Mouse (Mus musculus) CD4-positive, CD25-positive, alpha-beta regulatory T cell, adult 2 months (primary cell): ENCODE data around the gene H60b.
"Not testable (repeated sequence)": the region's sequence is repeated elsewhere in the genome, so short reads cannot be mapped to it uniquely, and the experiment has no call there.

Experiments
- DNase-seq: peaks from one replicate; pipeline ENCODE4 v3.0.0-alpha.2; 2012; ENCODE audit warnings: low read depth, low spot score

The H60b gene

DNA sequence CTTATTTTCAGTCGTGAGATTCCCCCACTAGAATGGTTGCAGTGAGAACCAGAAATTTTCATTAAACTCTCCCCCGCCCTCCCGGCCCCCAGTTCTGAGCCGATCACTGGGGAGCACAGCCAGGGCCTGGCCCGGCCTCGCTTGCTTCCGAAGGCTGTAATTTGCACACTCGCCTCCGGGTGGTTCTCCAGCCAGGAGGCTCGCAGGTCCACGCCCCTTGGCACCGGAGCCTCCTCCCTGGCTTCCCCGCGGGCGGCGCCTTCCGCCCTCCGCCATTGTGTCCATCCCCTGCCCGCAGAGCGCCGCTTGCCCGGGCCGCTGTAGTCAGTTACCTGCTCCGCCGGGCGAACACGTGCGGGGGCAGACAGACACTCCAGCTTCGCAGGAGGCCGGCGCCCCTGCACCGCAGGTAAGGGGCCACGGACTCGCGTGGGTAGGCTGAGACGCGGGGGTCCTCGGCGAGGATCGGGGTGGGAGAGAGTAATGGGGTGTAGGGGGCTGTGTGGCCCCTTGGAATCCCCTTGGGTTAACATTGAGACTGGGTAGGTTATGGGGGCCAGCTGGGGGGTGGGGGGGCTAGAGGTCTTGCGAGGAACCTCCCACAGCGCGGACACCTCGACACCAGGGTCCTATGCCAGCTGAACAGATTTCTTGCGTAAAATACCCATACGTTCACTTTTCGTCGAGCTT is at the start of gene H60b, which contains the start of gene Raet1e:
Gene H60b, plus strand, starts transcription at position 277 of the 690 bp plus-strand sequence.
Gene Raet1e, plus strand, starts transcription at position 260 of the 690 bp plus-strand sequence.
- peak; percentile 57 for DNase-seq

DNA sequence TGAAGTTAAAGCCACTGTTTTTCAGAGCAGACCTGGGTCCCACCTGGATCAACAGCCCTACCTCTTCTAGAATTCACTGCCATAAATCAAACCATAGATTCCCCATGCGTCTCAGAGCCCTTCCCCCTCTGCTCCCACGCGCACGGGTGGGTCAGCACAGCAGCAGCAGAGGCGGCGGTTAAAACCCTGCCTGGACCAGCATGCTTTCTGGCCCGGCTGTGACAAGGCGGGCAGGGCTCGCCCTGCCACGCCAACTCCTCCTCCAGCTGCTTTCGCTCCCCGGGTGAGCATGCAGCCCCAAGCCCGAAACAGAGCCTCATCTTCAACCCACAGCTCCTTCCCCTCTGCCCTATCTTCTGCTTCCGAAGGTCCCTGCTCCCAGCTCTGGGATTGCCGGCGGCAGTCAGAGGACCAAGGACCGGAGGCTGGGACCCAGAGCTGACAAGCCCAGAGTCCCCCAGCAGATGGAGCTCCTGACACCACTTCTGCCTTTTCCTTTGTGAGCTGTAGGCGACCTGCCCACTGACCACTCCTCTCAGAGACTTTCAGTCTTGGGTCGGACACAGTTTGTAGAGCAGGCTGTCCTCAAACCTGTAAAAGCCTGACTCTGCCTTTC is 17.6 kb upstream of the H60b start:
- peak; percentile 59 for DNase-seq

DNA sequence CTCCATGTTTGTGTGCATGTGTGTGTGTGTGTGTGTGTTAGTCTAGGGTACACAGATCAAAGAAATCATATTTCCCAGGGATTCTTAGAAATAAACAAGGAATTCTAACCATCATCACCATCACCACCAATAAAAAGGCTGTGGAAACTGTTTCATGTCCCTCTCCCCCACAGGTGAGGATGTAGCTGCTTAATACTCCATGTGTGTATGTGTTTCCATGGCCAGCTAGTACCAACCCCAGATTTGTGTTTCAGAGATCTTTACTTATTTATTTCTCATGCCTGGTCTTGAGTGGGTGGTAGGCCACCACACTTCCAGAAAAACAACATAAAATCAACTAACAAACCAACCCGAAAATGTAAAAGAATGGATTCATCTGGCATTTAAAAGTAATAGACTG is 16.2 kb upstream of the H60b start:
- peak; percentile 67 for DNase-seq

DNA sequence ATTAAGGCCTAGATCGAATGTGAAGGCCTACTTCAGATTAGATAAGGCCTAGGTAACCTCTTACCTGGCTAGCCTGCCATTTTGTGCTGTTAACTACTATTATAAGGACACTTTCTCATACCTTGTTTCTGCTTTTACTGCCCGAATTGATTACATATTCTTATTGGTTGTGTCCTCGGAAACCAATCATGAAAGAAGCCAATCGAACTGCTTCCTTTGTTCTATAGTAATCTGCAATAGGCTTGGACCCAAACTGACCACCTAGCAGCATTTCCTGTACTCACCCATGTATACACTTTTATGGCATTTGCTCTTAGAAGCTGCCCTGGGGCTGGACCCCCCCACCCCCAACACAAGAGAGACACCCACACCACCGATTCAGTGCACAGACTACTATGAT is 15.5 kb upstream of the H60b start:
- DNase-seq, result no peak

DNA sequence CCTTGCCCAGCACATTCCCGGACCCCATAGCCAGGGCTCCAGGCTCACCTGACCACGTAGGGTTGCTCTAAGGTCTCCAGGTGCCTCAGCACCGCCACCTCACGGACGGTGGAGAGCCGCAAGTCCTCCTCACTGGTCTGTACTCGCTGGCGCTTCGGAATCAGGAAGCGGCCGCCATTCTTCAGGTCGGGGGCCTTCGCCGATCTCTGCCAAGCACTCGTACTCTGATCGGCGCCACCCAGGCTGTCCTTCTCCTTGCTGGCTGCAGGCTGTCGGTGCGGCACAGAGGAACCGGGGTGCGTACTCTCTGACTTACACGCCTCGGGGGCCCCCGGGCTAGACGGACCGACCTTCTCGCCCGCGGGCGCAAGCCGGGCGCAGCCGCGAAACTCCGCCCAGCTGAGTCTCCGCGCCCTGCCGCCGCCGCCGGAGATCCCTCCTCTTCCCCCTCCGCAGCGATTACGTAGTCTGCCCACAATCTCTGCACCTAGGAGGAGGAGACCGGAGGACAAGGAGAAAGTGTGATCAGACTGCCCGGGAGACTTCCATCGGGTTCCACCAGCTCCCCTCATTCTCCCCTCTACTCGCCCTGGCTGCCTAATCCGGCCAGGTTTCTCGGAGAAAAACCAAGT is 9.8 kb upstream of the H60b start:
- DNase-seq, result peak; percentile 88

DNA sequence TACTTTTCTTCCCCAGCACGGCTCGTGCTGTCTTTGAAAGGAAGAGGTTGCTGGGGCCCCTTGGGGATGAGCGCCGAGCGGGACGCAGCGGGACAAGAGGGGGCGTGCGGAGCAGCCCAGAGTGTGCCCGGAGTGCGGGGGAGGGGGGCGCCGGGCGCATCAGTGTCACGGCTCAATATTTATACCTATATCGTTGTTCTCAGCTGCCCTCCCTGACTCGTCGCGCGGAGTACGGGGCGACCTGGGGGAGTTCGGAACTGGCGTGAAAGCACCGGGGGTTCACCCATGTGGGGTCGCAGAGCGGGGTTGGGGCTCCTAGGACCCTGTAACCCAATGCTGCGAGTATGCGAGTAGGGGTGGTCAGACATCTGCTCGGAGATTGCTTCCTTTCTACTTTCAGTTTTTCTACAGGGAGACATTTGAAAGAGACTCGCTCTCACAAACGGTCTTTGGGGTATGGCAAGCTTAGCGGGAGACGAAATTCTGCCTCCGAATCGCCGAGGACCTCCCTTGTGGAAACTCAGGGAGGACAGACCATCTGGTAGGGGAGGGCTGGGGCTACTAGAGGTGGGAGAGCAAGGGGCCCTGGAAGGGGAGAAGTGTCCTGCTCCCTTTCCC is 9.2 kb upstream of the H60b start, which contains the start of gene E030030I06Rik:
Gene E030030I06Rik, minus strand, starts transcription at position 198 of the 618 bp plus-strand sequence.
- DNase-seq, result peak; percentile 54

DNA sequence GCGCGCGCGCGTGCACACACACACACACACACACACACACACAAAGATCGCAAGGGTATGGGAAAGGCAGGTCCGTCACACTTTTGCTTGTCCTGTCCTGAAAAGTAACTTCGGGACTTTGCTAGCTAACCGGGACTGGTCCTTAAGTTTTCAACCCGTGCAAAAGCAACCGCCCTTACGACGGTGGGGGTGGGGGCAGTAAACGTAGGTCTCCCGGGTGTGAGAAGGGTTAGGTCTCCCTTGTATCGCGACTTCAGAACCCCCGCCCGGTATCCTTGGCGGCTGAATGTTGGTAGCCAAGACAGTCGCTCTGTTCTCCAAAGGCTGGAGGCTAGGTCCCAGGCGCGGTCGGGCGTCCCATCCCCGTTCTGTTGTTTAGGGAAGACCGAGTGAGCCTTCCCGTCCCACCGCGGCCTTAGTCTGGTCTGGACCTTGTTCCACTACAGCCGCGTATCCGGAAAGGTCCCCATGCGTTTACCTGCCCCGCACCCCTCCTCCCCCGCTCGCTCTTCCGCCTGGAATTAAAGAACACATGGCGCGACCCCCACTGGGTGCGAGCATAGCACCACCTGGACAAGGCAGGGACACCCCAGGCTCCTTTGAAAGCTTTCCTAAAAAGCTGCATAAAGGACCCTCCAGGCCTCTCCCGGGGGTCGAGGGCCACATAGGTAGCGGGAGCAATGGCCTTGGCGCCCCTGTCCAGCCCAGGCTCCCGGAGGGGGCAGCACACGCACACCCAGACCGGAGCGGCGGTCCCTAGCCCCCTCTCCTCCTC is 8.5 kb upstream of the H60b start:
- peak; percentile 29 for DNase-seq

DNA sequence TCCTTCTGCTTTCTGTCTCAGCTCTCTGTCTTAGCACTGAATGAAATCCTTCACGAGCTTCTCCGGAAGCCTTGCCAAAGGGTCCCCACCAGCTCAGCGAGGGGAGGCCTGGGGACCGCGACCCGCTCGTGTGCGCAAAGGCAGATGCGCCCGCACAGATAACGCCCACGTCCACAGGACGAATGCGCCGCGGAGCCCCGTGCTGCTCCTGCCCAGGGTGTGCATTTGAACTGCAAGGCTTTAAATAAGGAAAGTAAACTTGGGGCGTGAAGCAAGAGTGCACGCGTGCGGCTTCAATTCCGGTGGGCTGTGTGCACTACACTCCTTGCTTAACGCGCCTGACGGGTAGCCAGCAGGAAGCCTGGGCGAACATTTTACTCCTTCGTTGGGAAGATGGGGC is 7.8 kb upstream of the H60b start:
- DNase-seq, result peak; percentile 58

DNA sequence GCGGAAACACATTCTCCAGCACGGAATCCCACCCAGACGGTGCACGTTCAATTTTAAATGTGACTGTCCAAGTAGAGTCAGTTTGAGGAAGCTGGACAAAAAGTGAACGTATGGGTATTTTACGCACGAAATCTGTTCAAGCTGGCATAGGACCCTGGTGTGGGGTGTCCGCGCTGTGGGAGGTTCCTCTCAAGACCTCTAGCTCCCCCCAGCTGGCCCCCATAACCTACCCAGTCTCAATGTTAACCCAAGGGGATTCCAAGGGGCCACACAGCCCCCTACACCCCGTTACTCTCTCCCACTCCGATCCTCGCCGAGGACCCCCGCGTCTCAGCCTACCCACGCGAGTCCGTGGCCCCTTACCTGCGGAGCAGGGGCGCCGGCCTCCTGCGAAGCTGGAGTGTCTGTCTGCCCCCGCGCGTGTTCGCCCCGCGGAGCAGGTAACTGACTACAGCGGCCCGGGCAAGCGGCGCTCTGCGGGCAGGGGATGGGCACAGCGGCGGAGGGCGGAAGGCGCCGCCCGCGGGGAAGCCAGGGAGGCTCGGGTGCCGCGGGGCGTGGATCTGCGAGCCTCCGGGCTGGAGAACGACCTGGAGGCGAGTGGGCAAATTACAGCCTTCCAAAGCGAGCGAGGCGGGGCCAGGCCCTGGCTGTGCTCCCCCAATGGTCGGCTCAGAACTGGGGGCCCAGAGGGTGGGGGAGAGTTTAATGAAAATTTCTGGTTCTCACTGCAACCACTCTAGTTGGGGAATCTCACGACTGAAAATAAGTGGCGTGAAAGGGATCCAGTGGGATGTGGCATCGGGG is 7.1 kb upstream of the H60b start:
- peak; percentile 55 for DNase-seq

DNA sequence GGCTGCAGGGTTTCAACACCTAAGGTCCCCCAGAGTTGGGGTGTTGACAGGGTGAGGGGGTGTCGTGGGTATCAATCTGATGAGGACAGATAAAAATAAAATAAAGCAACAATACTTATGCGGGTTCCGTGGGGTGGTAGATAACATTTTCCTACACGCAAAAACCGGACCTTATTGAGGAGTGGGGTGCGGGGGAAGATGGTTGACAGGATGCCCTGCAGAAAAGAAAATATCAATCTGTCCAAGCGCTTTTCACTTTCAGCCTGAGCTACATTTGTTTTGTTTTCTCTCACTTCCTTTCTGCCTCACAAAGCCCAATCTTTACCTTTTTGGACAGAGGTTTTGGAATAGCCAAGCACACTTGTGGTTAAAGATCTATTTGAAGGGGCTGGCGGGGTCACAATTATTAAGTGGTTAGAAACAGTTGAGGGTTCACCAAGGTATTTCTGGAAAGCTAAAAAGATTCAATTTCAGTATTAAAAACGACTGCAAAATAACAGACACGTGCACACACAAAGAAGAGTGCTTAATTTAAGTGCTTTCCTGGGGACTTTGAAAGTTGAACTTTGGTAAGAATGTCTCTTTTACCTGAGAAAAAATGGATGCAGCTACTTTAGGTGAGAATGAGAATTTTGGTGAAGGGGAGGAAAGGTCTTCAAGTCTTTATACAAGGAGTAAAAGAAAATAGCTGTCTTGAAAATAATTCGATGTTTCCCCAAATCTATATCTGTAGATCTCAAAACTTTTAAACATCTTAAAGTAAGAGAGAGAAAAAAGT is 6.3 kb upstream of the H60b start:
- not testable (repeated sequence) for DNase-seq

DNA sequence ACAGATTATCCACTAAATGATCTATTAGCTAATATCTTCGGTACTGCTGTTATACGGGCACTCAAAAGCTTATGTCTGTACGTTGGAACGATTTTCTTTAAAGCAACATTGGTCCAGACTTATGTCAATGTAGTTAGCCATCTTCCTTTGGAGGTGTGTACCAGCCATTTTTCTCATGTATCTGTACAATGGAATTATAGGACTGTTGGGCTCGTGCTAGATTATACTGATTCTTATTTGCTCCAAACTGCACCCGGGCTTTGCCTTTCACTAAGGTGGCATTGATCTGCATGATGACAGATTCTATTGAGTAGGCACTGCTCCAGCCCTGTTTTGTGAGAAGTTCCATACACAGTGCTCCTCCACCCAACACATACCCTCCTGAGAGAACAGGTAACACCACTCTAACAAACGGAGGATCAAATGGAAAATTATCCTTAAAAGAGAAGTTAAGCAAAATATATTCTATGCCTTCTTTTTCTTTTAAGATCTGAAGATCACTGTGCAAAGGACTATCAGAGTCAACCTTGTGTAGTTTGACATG is 5.2 kb upstream of the H60b start:
- not testable (repeated sequence) for DNase-seq

DNA sequence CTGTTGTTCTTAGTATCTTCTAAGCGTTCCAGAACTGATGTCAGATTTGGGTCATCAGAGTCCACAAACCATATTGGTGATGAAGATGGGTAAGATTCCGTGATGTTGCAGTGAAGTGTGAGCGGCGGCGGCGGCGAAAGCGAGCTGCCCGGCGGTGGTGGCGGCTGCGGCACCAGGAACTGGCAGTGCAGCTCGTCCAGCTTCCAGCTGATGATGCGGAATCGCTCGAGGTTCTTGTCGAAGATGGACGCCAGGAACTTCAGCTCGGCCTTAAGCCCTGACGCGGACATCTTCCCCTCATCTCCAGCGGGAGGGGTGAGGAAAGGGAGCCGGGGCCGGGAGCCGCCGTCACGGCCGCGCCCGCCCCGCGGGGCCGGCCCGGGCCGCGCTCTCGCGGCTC is 4.3 kb upstream of the H60b start:
- DNase-seq, result peak; percentile 32

DNA sequence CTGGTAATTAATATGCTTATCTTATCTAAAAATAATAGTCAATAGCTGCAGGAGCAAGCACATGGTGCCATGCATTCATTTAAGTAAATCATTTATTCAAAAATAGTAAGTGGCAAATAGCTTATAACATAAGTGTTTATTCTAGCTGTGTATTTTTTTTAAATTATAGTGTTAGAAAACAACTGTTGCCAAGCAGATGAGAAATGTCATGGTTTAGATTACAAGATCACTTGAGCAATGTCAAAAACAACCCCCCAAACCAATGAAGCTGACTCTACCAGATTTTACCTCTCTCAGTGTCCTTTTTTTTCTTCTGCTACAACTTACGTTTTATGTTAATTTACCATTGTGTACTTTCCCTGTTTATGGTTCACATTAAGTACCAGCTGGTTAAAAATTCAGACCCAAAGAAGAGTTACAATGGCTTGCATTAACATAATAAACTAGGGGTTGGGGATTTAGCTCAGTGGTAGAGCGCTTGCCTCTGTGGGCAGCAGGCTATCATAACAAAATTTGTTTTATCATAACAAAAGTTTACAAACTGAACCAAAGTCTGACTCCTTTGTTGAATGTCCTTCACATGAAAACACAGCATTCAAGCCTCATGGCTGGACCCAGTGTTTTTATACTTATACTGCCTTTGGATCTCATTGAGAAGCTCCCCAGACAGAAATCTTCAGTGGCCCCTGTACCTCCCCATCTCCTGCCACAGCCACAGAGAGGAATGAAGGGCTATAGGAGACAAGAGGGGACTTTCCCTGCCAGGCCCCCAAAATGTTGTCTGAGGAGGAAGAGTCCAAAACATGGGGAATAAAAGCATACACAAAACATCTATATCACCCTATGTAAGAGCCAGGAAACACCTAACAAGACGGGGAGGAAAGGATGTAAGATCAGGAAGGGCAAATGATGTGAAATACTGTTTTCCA is 3.3 kb upstream of the H60b start:
- DNase-seq, result no peak

DNA sequence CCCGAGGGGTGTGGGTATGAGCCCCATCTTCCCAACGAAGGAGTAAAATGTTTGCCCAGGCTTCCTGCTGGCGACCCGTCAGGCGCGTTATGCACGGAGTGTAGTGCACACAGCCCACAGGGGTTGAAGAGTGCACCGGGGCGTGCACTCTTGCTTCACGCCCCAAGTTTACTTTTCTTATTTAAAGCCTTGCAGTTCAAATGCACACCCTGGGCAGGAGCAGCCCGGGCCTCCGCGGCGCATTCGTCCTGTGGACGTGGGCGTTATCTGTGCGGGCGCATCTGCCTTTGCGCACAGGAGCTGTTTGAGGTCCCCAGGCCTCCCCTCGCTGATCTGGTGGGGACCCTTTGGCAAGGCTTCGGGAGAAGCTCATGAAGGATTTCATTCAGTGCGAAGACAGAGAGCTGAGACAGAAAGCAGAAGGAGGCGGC is 760 bp downstream of the H60b start:
- DNase-seq, result peak; percentile 24

DNA sequence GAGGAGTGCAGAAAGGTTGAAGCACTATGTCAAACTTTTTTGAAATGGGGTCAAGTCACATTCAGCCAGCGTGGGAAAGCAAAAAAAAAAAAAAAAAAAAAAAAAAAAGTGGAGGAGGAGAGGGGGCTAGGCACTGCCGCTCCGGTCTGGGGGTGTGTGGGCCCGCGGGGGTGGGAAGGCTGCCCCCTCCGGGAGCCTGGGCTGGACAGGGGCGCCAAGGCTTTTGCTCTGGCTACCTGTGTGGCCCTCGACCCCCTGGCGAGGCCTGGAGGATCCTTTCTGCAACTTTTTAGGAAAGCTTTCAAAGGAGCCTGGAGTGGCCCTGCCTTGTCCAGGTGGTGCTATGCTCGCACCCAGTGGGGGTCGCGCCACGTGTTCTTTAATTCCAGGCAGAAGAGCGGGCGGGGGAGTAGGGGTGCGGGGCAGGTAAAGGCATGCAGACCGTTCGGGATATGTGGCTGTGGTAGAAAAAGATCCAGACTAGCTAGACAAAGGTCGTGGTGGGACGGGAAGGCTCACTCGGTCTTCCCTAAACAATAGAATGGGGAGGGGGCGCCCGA is 1.3 kb downstream of the H60b start:
- no peak for DNase-seq

DNA sequence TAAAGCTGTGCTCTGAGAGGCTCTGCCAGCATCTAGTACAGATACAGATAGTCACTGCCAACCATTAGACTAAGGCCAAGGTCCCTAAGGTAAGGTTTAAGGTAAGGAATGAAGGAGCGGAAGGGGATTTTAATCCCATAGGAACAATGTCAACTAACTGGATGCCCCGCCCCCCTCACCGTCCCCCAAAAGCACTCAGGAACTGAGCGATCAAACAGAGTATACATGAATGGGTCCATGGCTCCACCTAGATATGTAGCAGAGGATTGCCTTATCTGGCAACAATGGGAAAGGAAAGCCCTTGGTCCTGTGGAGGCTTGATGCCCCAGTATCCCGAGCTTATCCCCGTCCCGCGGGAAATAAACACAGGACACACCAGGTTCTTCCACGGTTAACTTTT is 4.9 kb downstream of the H60b start:
- not testable (repeated sequence) for DNase-seq

DNA sequence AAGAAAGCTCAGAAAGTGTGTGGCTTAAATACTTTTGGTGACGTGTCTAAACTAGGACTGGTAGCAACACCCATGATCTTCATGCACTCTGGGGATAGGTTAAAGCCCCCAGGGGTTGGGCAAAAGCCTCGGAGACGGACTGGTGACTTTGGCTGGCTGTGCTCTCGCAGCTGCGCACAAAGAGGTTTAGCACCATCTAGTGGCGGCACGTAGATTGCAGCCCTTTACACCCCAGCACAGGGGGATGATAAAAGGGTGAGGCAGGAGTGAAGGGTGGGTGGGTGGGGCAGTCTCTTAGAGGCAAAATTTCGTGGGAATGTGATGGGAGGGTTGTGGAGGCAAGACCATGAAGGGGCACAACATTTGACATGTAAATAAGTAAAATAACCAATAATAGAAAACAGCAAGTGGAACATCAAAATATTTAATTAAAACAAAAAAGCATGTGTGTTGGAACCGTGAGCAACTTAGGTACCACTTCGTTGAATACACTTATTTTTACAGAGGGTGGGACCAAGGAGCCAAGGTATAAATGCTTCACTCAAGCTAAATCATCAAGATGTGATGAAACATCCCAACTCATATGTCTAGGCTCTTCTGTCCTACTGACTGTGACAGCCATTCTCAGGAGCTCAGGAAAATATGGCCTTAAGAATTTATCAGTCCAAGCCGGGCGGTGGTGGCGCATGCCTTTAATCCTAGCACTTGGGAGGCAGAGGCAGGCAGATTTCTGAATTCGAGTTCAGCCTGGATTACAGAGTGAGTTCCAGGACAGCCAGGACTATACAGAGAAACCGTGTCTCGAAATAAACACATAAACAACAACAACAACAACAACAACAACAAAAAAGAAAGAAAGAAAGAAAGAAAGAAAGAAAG is 5.6 kb downstream of the H60b start:
- not testable (repeated sequence) for DNase-seq
